Mouse (Mus musculus): ENCODE data around the gene Rnf180.

The Rnf180 gene

GRCm38 (mm10) chr13:105130080-105130479 lies 164.5 kb downstream of the Rnf180 start:
- DNase-seq (ENCODE audit: low read depth, low spot score) = no peak

GRCm38 (mm10) chr13:105122092-105122491 lies 172.5 kb downstream of the Rnf180 start:
- DNase-seq (ENCODE audit: low read depth, low spot score) = no peak

GRCm38 (mm10) chr13:105121617-105122016 lies 173.0 kb downstream of the Rnf180 start:
- no peak for DNase-seq (ENCODE audit: low read depth, low spot score)

GRCm38 (mm10) chr13:105111599-105111998 lies 183.0 kb downstream of the Rnf180 start:
- DNase-seq (ENCODE audit: low read depth, low spot score) = no peak

GRCm38 (mm10) chr13:105104385-105104784 lies 190.2 kb downstream of the Rnf180 start:
- no peak for DNase-seq (ENCODE audit: low read depth, low spot score)

GRCm38 (mm10) chr13:105100705-105101104 lies 193.9 kb downstream of the Rnf180 start:
- no peak for DNase-seq (ENCODE audit: low read depth, low spot score)

- no peak for DNase-seq (ENCODE audit: low read depth, low spot score)
Measured at GRCm38 (mm10) chr13:105096316-105096715, 198.3 kb downstream of the Rnf180 start.

- DNase-seq (ENCODE audit: low read depth, low spot score) = no peak
Measured at GRCm38 (mm10) chr13:105089276-105089675, 205.3 kb downstream of the Rnf180 start.

- no peak for DNase-seq (ENCODE audit: low read depth, low spot score)
Measured at GRCm38 (mm10) chr13:105081862-105082261, 212.8 kb downstream of the Rnf180 start, which contains the start of gene 4933425L06Rik. Gene 4933425L06Rik, plus strand, starts transcription at chr13:105082122.

Measured in 3T3-L1 (cell line).